ENCODE assay signal across 8 mouse cellular contexts in genomic region chr4:117830124-117830551, GRCm38 (mm10). TPM values are rescaled to one million over a fixed set of nuclear protein-coding genes. Genes with fewer than 3 reads are reported as not detected.
DNase-seq lines count a peak whose midpoint lies in the region; ATAC-seq and TF ChIP-seq lines count a peak whose summit lies in the region.

No protein-coding gene starts in this region.

- H3K9me3 ChIP-seq in forebrain, embryonic 10.5 days = no peaks in the 10 kb centered on the region
- no peaks in the 10 kb centered on the region for H3K9me3 ChIP-seq in forebrain, embryonic 16.5 days (ENCODE audit: control insufficient read depth, low read length)
- H3K9me3 ChIP-seq in hindbrain, embryonic 15.5 days = no peaks in the 10 kb centered on the region
- no peaks in the 10 kb centered on the region for H3K9me3 ChIP-seq in liver, embryonic 12.5 days (replicated peaks)

- intact Hi-C loops in gastrocnemius, postnatal 14 days (cut with DNase I; ENCODE audit: low total_unique reads) = loop anchor here (10.0 kb wide), 1 partner anchor 85 kb away; the partner anchor contains the start of gene Ipo13

- H3K4me3 ChIP-seq in forebrain, embryonic 10.5 days = peak overlapping the region; percentile 25
- no peak overlapping the region for H3K4me3 ChIP-seq in forebrain, embryonic 16.5 days (replicated peaks; ENCODE audit: low read length)
- H3K4me3 ChIP-seq in hindbrain, embryonic 15.5 days = no peak overlapping the region
- peak overlapping the region; percentile 52 for H3K4me3 ChIP-seq in liver, embryonic 12.5 days
- no peak overlapping the region for H3K4me3 ChIP-seq in myocyte

- peaks cover 46% of the 10 kb centered on the region for H3K27me3 ChIP-seq in forebrain, embryonic 10.5 days (ENCODE audit: poor library complexity, severe bottlenecking)
- no peaks in the 10 kb centered on the region for H3K27me3 ChIP-seq in forebrain, embryonic 16.5 days (replicated peaks; ENCODE audit: control insufficient read depth, insufficient read depth, low read length)
- no peaks in the 10 kb centered on the region for H3K27me3 ChIP-seq in hindbrain, embryonic 15.5 days
- peaks cover 41% of the 10 kb centered on the region for H3K27me3 ChIP-seq in liver, embryonic 12.5 days (replicated peaks)
- H3K27me3 ChIP-seq in myocyte (ENCODE audit: control insufficient read depth, insufficient read depth, insufficient read length) = no peaks in the 10 kb centered on the region

- H3K9ac ChIP-seq in forebrain, embryonic 16.5 days (replicated peaks; ENCODE audit: low read depth, low read length) = no peak overlapping the region
- H3K9ac ChIP-seq in hindbrain, embryonic 15.5 days = no peak overlapping the region
- peak overlapping the region; percentile 97 for H3K9ac ChIP-seq in liver, embryonic 12.5 days

- DNase-seq in forebrain, embryonic 10.5 days (ENCODE audit: extremely low spot score, low spot score) = no peak
- peak; percentile 79 for DNase-seq in gastrocnemius, postnatal 14 days
- no peak for DNase-seq in left cerebral cortex, adult 18-20 months (ENCODE audit: low spot score in 2 of 2)

- TF ChIP-seq POLR2A in myocyte (IDR thresholded peaks at IDR 0.05; ENCODE audit: insufficient read length, low read depth) = no peak

- H3K27ac ChIP-seq in forebrain, embryonic 10.5 days = peak overlapping the region; percentile 32; the same call in 1 of the 2 replicates
- H3K27ac ChIP-seq in forebrain, embryonic 16.5 days (ENCODE audit: low read length) = no peak overlapping the region
- H3K27ac ChIP-seq in hindbrain, embryonic 15.5 days (replicated peaks) = no peak overlapping the region
- H3K27ac ChIP-seq in liver, embryonic 12.5 days = peak overlapping the region; percentile 98

- H3ac ChIP-seq in myocyte (ENCODE audit: control insufficient read depth, insufficient read length) = no peak overlapping the region

- H3K79me2 ChIP-seq in myocyte (ENCODE audit: control insufficient read depth, insufficient read depth) = no peaks in the 10 kb centered on the region

- H3K4me2 ChIP-seq in forebrain, embryonic 16.5 days (ENCODE audit: low read length) = no peak overlapping the region
- H3K4me2 ChIP-seq in hindbrain, embryonic 15.5 days = no peak overlapping the region; the same call in 1 of the 2 replicates
- H3K4me2 ChIP-seq in liver, embryonic 12.5 days = peak overlapping the region; percentile 88
- peak overlapping the region; percentile 67 for H3K4me2 ChIP-seq in myocyte (ENCODE audit: low read depth)

- ATAC-seq in forebrain, embryonic 16.5 days = no peak
- peak; percentile 9; the same call in 1 of the 2 replicates for ATAC-seq in hindbrain, embryonic 15.5 days (ENCODE audit: low FRiP score, low read depth)
- ATAC-seq in liver, embryonic 12.5 days = peak; percentile 91
- ATAC-seq in CD4-positive, CD25-positive, alpha-beta regulatory T cell, adult 4 months = no peak

- peaks cover 21% of the 10 kb centered on the region for H3K4me1 ChIP-seq in forebrain, embryonic 10.5 days
- peaks cover 14% of the 10 kb centered on the region for H3K4me1 ChIP-seq in forebrain, embryonic 16.5 days (replicated peaks; ENCODE audit: control insufficient read depth, insufficient read depth, low read length)
- peaks cover 17% of the 10 kb centered on the region for H3K4me1 ChIP-seq in hindbrain, embryonic 15.5 days (replicated peaks)
- H3K4me1 ChIP-seq in liver, embryonic 12.5 days = peaks cover 64% of the 10 kb centered on the region

- no peaks in the 10 kb centered on the region for H3K36me3 ChIP-seq in forebrain, embryonic 10.5 days (replicated peaks)
- no peaks in the 10 kb centered on the region for H3K36me3 ChIP-seq in forebrain, embryonic 16.5 days (ENCODE audit: control insufficient read depth, insufficient read depth)
- no peaks in the 10 kb centered on the region for H3K36me3 ChIP-seq in hindbrain, embryonic 15.5 days
- H3K36me3 ChIP-seq in liver, embryonic 12.5 days = no peaks in the 10 kb centered on the region
- H3K36me3 ChIP-seq in myocyte (ENCODE audit: control insufficient read depth, insufficient read depth) = no peaks in the 10 kb centered on the region

- 16% methylated on average over 5 of the region's 5 CpGs for WGBS in forebrain, embryonic 10.5 days
- WGBS in forebrain, embryonic 16.5 days = 15% methylated on average over 5 of the region's 5 CpGs
- WGBS in hindbrain, embryonic 15.5 days = 16% methylated on average over 5 of the region's 5 CpGs
- WGBS in liver, embryonic 12.5 days (ENCODE audit: insufficient replicate concordance) = 2% methylated on average over 5 of the region's 5 CpGs

TF ChIP-seq in myocyte, 11 proteins besides CTCF, POLR2A, EP300 and RAD21:
- TF ChIP-seq TCF12 (IDR thresholded peaks at IDR 0.05; ENCODE audit: insufficient read depth, poor library complexity, severe bottlenecking) (peak; percentile 91), SRF (IDR thresholded peaks at IDR 0.05; ENCODE audit: control insufficient read depth, insufficient read length, low read depth) (no peak), MAX (IDR thresholded peaks at IDR 0.05; ENCODE audit: low read depth) (no peak), MYOG (IDR thresholded peaks at IDR 0.05; ENCODE audit: control insufficient read depth in 1 of 3, insufficient read depth in 1 of 3, insufficient read length in 2 of 3, low read depth in 2 of 3) (peak; percentile 94 to 98 (median 95)), TCF3 (IDR thresholded peaks at IDR 0.05; ENCODE audit: insufficient read length, low read depth) (peak; percentile 91), REST (IDR thresholded peaks at IDR 0.05; ENCODE audit: insufficient read depth, insufficient read length) (no peak), USF1 (IDR thresholded peaks at IDR 0.05; ENCODE audit: low read depth) (no peak), E2F4 (IDR thresholded peaks at IDR 0.05; ENCODE audit: insufficient read depth) (no peak), MYOD1 (IDR thresholded peaks at IDR 0.05; ENCODE audit: control insufficient read depth in 1 of 3, insufficient read length in 2 of 3, low read depth in 2 of 3) (peak; percentile 67 to 96 (median 87)), POLR2AphosphoS2 (IDR thresholded peaks at IDR 0.05; ENCODE audit: insufficient read length, low read depth) (no peak), CEBPB (IDR thresholded peaks at IDR 0.05; ENCODE audit: insufficient read depth, poor library complexity, severe bottlenecking) (no peak)

RNA-seq across cellular contexts. Expression of gene Slc6a9, which starts 4.2 kb away (rescaled TPM):
- polyA plus RNA-seq in forebrain, embryonic 10.5 days (2016; fragmentation: Nextera tagmentation; extraction: Ambion mirVana) = 7.0 and 9.1 TPM in 2 replicates
- polyA plus RNA-seq in forebrain, embryonic 16.5 days (2015; fragmentation: Nextera tagmentation; extraction: Ambion mirVana) = 12.0 and 16.2 TPM in 2 replicates
- 1 to 10 TPM; 4.0 to 6.2 TPM for total RNA-seq in gastrocnemius, postnatal 14 days (2021)
- 45.8 and 48.1 TPM in 2 replicates for polyA plus RNA-seq in hindbrain, embryonic 15.5 days (2015; fragmentation: Nextera tagmentation; extraction: Ambion mirVana)
- 52.8 and 57.8 TPM in 2 replicates for polyA plus RNA-seq in liver, embryonic 12.5 days (2016; fragmentation: Nextera tagmentation; extraction: Ambion mirVana)
- 129 TPM for polyA plus RNA-seq in myocyte (2012; fragmentation: generic; extraction: Trizol)
- 10 to 100 TPM; 35.9 to 36.3 TPM for total RNA-seq in left cerebral cortex, adult 18-20 months (2021)
- polyA plus RNA-seq in CD4-positive, CD25-positive, alpha-beta regulatory T cell, adult 4 months (2017; shearing (Covaris generic)) = 1 to 10 TPM in 1 of 2 experiments, not detected in 1; 1.0 TPM

RNA-seq across cellular contexts. Expression of gene Ccdc24, which starts 42.2 kb away (rescaled TPM):
- polyA plus RNA-seq in forebrain, embryonic 10.5 days (2016; fragmentation: Nextera tagmentation; extraction: Ambion mirVana) = 1.2 TPM in 2 replicates
- polyA plus RNA-seq in forebrain, embryonic 16.5 days (2015; fragmentation: Nextera tagmentation; extraction: Ambion mirVana) = 2.0 and 2.4 TPM in 2 replicates
- under 1 TPM; 0.39 to 0.47 TPM for total RNA-seq in gastrocnemius, postnatal 14 days (2021)
- 2.5 and 3.3 TPM in 2 replicates for polyA plus RNA-seq in hindbrain, embryonic 15.5 days (2015; fragmentation: Nextera tagmentation; extraction: Ambion mirVana)
- 1.7 and 2.0 TPM in 2 replicates for polyA plus RNA-seq in liver, embryonic 12.5 days (2016; fragmentation: Nextera tagmentation; extraction: Ambion mirVana)
- 1.8 TPM for polyA plus RNA-seq in myocyte (2012; fragmentation: generic; extraction: Trizol)
- total RNA-seq in left cerebral cortex, adult 18-20 months (2021) = under 1 TPM; 0.37 to 0.84 TPM
- not detected for polyA plus RNA-seq in CD4-positive, CD25-positive, alpha-beta regulatory T cell, adult 4 months (2017; shearing (Covaris generic))

RNA-seq across cellular contexts. Expression of gene B4galt2, which starts 53.1 kb away (rescaled TPM):
- 20.9 and 21.8 TPM in 2 replicates for polyA plus RNA-seq in forebrain, embryonic 10.5 days (2016; fragmentation: Nextera tagmentation; extraction: Ambion mirVana)
- polyA plus RNA-seq in forebrain, embryonic 16.5 days (2015; fragmentation: Nextera tagmentation; extraction: Ambion mirVana) = 47.8 and 47.9 TPM in 2 replicates
- 1 to 10 TPM; 6.5 to 8.1 TPM for total RNA-seq in gastrocnemius, postnatal 14 days (2021)
- 56.5 and 69.5 TPM in 2 replicates for polyA plus RNA-seq in hindbrain, embryonic 15.5 days (2015; fragmentation: Nextera tagmentation; extraction: Ambion mirVana)
- polyA plus RNA-seq in liver, embryonic 12.5 days (2016; fragmentation: Nextera tagmentation; extraction: Ambion mirVana) = 5.2 and 5.7 TPM in 2 replicates
- 41.6 TPM for polyA plus RNA-seq in myocyte (2012; fragmentation: generic; extraction: Trizol)
- 10 to 100 TPM; 82.6 to 89.3 TPM for total RNA-seq in left cerebral cortex, adult 18-20 months (2021)
- not detected for polyA plus RNA-seq in CD4-positive, CD25-positive, alpha-beta regulatory T cell, adult 4 months (2017; shearing (Covaris generic))

RNA-seq across cellular contexts. Expression of gene Atp6v0b, which starts 57.0 kb away (rescaled TPM):
- polyA plus RNA-seq in forebrain, embryonic 10.5 days (2016; fragmentation: Nextera tagmentation; extraction: Ambion mirVana) = 160 and 166 TPM in 2 replicates
- 426 and 531 TPM in 2 replicates for polyA plus RNA-seq in forebrain, embryonic 16.5 days (2015; fragmentation: Nextera tagmentation; extraction: Ambion mirVana)
- total RNA-seq in gastrocnemius, postnatal 14 days (2021) = 10 to 100 TPM; 55.4 to 57.6 TPM
- polyA plus RNA-seq in hindbrain, embryonic 15.5 days (2015; fragmentation: Nextera tagmentation; extraction: Ambion mirVana) = 570 and 601 TPM in 2 replicates
- polyA plus RNA-seq in liver, embryonic 12.5 days (2016; fragmentation: Nextera tagmentation; extraction: Ambion mirVana) = 180 and 198 TPM in 2 replicates
- 470 TPM for polyA plus RNA-seq in myocyte (2012; fragmentation: generic; extraction: Trizol)
- total RNA-seq in left cerebral cortex, adult 18-20 months (2021) = 100 to 1,000 TPM; 421 to 464 TPM
- 10 to 100 TPM; 91.3 to 92.4 TPM for polyA plus RNA-seq in CD4-positive, CD25-positive, alpha-beta regulatory T cell, adult 4 months (2017; shearing (Covaris generic))

Comparison
In these comparisons a context has a peak if more than half of its experiments do, and no peak if none do; other contexts are left out.
1. H3K27ac ChIP-seq: peak in forebrain, embryonic 10.5 days (single experiment) and liver, embryonic 12.5 days (single experiment); none in forebrain, embryonic 16.5 days (single experiment) and hindbrain, embryonic 15.5 days (single experiment).
2. H3K4me3 ChIP-seq: peak in forebrain, embryonic 10.5 days (single experiment) and liver, embryonic 12.5 days (single experiment); none in forebrain, embryonic 16.5 days (single experiment), hindbrain, embryonic 15.5 days (single experiment) and myocyte (single experiment).
3. ATAC-seq: peak in hindbrain, embryonic 15.5 days (single experiment) and liver, embryonic 12.5 days (single experiment); none in forebrain, embryonic 16.5 days (single experiment) and CD4-positive, CD25-positive, alpha-beta regulatory T cell, adult 4 months (single experiment).
4. H3K4me2 ChIP-seq: peak in liver, embryonic 12.5 days (single experiment) and myocyte (single experiment); none in forebrain, embryonic 16.5 days (single experiment) and hindbrain, embryonic 15.5 days (single experiment).